Mouse (Mus musculus): ENCODE results near the gene Iqschfp. TPM values are rescaled to one million over a fixed set of nuclear protein-coding genes. Genes with fewer than 3 reads are reported as not detected.

Gene Iqschfp
- polyA plus RNA-seq, 1 experiment from 2014 or later: not detected

GRCm38 (mm10) chr3:68202162-68202902, 310.3 kb downstream of the Iqschfp start:
- no peak overlapping the region for H3K9ac ChIP-seq (ENCODE audit: low read length)
- no peaks in the 10 kb centered on the region for H3K36me3 ChIP-seq (ENCODE audit: control insufficient read depth, insufficient read depth, low read length)
- H3K4me1 ChIP-seq (replicated peaks; ENCODE audit: control insufficient read depth, insufficient read depth, low read length): no peaks in the 10 kb centered on the region
- ATAC-seq (ENCODE audit: low read depth): no peak
- H3K4me2 ChIP-seq (ENCODE audit: low read depth, low read length): no peak overlapping the region
- no peak overlapping the region for H3K27ac ChIP-seq (ENCODE audit: low read length)
- no peaks in the 10 kb centered on the region for H3K9me3 ChIP-seq (ENCODE audit: control insufficient read depth, low read length)
- WGBS: 77% methylated on average over 4 of the region's 4 CpGs
- no peaks in the 10 kb centered on the region for H3K27me3 ChIP-seq (ENCODE audit: control insufficient read depth, insufficient read depth, low read depth, low read length)
- H3K4me3 ChIP-seq (ENCODE audit: low read length): no peak overlapping the region

GRCm38 (mm10) chr3:68203934-68204467, 312.0 kb downstream of the Iqschfp start:
- Histone ChIP-seq H3K4me2 (ENCODE audit: low read depth, low read length) (no peak overlapping the region), H3K9ac (ENCODE audit: low read length) (no peak overlapping the region), H3K4me3 (ENCODE audit: low read length) (no peak overlapping the region), H3K27ac (ENCODE audit: low read length) (no peak overlapping the region), H3K27me3 (ENCODE audit: control insufficient read depth, insufficient read depth, low read depth, low read length) (no peaks in the 10 kb centered on the region), H3K9me3 (ENCODE audit: control insufficient read depth, low read length) (no peaks in the 10 kb centered on the region), H3K36me3 (ENCODE audit: control insufficient read depth, insufficient read depth, low read length) (no peaks in the 10 kb centered on the region), H3K4me1 (replicated peaks; ENCODE audit: control insufficient read depth, insufficient read depth, low read length) (no peaks in the 10 kb centered on the region)
- ATAC-seq (ENCODE audit: low read depth): no peak
- WGBS: 67% methylated on average over 4 of the region's 4 CpGs

GRCm38 (mm10) chr3:68210422-68210821, 318.4 kb downstream of the Iqschfp start:
- no peak overlapping the region for H3K4me3 ChIP-seq (ENCODE audit: low read length)
- no peak for ATAC-seq (ENCODE audit: low read depth)
- no peak overlapping the region for H3K4me2 ChIP-seq (ENCODE audit: low read depth, low read length)
- H3K27me3 ChIP-seq (ENCODE audit: control insufficient read depth, insufficient read depth, low read depth, low read length): no peaks in the 10 kb centered on the region
- no peaks in the 10 kb centered on the region for H3K36me3 ChIP-seq (ENCODE audit: control insufficient read depth, insufficient read depth, low read length)
- no peak overlapping the region for H3K9ac ChIP-seq (ENCODE audit: low read length)
- H3K4me1 ChIP-seq (replicated peaks; ENCODE audit: control insufficient read depth, insufficient read depth, low read length): no peaks in the 10 kb centered on the region
- 64% methylated on average over 4 of the region's 4 CpGs for WGBS
- H3K27ac ChIP-seq (ENCODE audit: low read length): no peak overlapping the region
- H3K9me3 ChIP-seq (ENCODE audit: control insufficient read depth, low read length): no peaks in the 10 kb centered on the region

GRCm38 (mm10) chr3:68221452-68221851, 329.4 kb downstream of the Iqschfp start:
- H3K27ac ChIP-seq (ENCODE audit: low read length): no peak overlapping the region
- no peak for ATAC-seq (ENCODE audit: low read depth)
- no peaks in the 10 kb centered on the region for H3K36me3 ChIP-seq (ENCODE audit: control insufficient read depth, insufficient read depth, low read length)
- H3K4me1 ChIP-seq (replicated peaks; ENCODE audit: control insufficient read depth, insufficient read depth, low read length): no peaks in the 10 kb centered on the region
- no peaks in the 10 kb centered on the region for H3K27me3 ChIP-seq (ENCODE audit: control insufficient read depth, insufficient read depth, low read depth, low read length)
- no peak overlapping the region for H3K9ac ChIP-seq (ENCODE audit: low read length)
- H3K4me2 ChIP-seq (ENCODE audit: low read depth, low read length): no peak overlapping the region
- WGBS: 87% methylated on average over 3 of the region's 3 CpGs
- H3K4me3 ChIP-seq (ENCODE audit: low read length): no peak overlapping the region
- H3K9me3 ChIP-seq (ENCODE audit: control insufficient read depth, low read length): no peaks in the 10 kb centered on the region

- Histone ChIP-seq H3K27ac (ENCODE audit: low read length) (no peak overlapping the region), H3K9me3 (ENCODE audit: control insufficient read depth, low read length) (no peaks in the 10 kb centered on the region), H3K4me2 (ENCODE audit: low read depth, low read length) (no peak overlapping the region), H3K4me1 (replicated peaks; ENCODE audit: control insufficient read depth, insufficient read depth, low read length) (no peaks in the 10 kb centered on the region), H3K36me3 (ENCODE audit: control insufficient read depth, insufficient read depth, low read length) (no peaks in the 10 kb centered on the region), H3K9ac (ENCODE audit: low read length) (no peak overlapping the region), H3K4me3 (ENCODE audit: low read length) (no peak overlapping the region), H3K27me3 (ENCODE audit: control insufficient read depth, insufficient read depth, low read depth, low read length) (no peaks in the 10 kb centered on the region)
- WGBS: 89% methylated on average over 2 of the region's 2 CpGs
- no peak for ATAC-seq (ENCODE audit: low read depth)
Observed at GRCm38 (mm10) chr3:68239887-68240286, 347.9 kb downstream of the Iqschfp start.

GRCm38 (mm10) chr3:68243239-68243638, 351.2 kb downstream of the Iqschfp start:
- no peak overlapping the region for H3K4me3 ChIP-seq (ENCODE audit: low read length)
- WGBS: 61% methylated on average over 3 of the region's 3 CpGs
- 0 out of 2 replicates have a peak, but pooled peaks cover 4% of the 10 kb centered on the region for H3K4me1 ChIP-seq (replicated peaks; ENCODE audit: control insufficient read depth, insufficient read depth, low read length)
- no peak overlapping the region for H3K9ac ChIP-seq (ENCODE audit: low read length)
- no peaks in the 10 kb centered on the region for H3K27me3 ChIP-seq (ENCODE audit: control insufficient read depth, insufficient read depth, low read depth, low read length)
- no peak overlapping the region for H3K4me2 ChIP-seq (ENCODE audit: low read depth, low read length)
- no peaks in the 10 kb centered on the region for H3K9me3 ChIP-seq (ENCODE audit: control insufficient read depth, low read length)
- H3K36me3 ChIP-seq (ENCODE audit: control insufficient read depth, insufficient read depth, low read length): no peaks in the 10 kb centered on the region
- no peak overlapping the region for H3K27ac ChIP-seq (ENCODE audit: low read length)
- no peak for ATAC-seq (ENCODE audit: low read depth)

- peak; percentile 52; the same call in 1 of the 2 replicates for ATAC-seq (ENCODE audit: low read depth)
- Histone ChIP-seq H3K27ac (ENCODE audit: low read length) (no peak overlapping the region), H3K4me3 (ENCODE audit: low read length) (no peak overlapping the region), H3K9ac (ENCODE audit: low read length) (no peak overlapping the region), H3K27me3 (ENCODE audit: control insufficient read depth, insufficient read depth, low read depth, low read length) (no peaks in the 10 kb centered on the region), H3K36me3 (ENCODE audit: control insufficient read depth, insufficient read depth, low read length) (no peaks in the 10 kb centered on the region), H3K9me3 (ENCODE audit: control insufficient read depth, low read length) (no peaks in the 10 kb centered on the region), H3K4me1 (replicated peaks; ENCODE audit: control insufficient read depth, insufficient read depth, low read length) (0 out of 2 replicates have a peak, but pooled peaks cover 4% of the 10 kb centered on the region), H3K4me2 (ENCODE audit: low read depth, low read length) (no peak overlapping the region)
- WGBS: 40% methylated on average over 4 of the region's 4 CpGs
Observed at GRCm38 (mm10) chr3:68246154-68246553, 354.1 kb downstream of the Iqschfp start.

GRCm38 (mm10) chr3:68250589-68250988, 358.6 kb downstream of the Iqschfp start:
- Histone ChIP-seq H3K4me3 (ENCODE audit: low read length) (no peak overlapping the region), H3K27me3 (ENCODE audit: control insufficient read depth, insufficient read depth, low read depth, low read length) (no peaks in the 10 kb centered on the region), H3K9me3 (ENCODE audit: control insufficient read depth, low read length) (no peaks in the 10 kb centered on the region), H3K4me1 (replicated peaks; ENCODE audit: control insufficient read depth, insufficient read depth, low read length) (0 out of 2 replicates have a peak, but pooled peaks cover 7% of the 10 kb centered on the region), H3K27ac (ENCODE audit: low read length) (no peak overlapping the region), H3K4me2 (ENCODE audit: low read depth, low read length) (no peak overlapping the region), H3K9ac (ENCODE audit: low read length) (no peak overlapping the region), H3K36me3 (ENCODE audit: control insufficient read depth, insufficient read depth, low read length) (no peaks in the 10 kb centered on the region)
- 45% methylated on average over 2 of the region's 2 CpGs for WGBS
- no peak for ATAC-seq (ENCODE audit: low read depth)

GRCm38 (mm10) chr3:68252335-68252734, 360.3 kb downstream of the Iqschfp start:
- no peak overlapping the region for H3K4me3 ChIP-seq (ENCODE audit: low read length)
- 0 out of 2 replicates have a peak, but pooled peaks cover 3% of the 10 kb centered on the region for H3K4me1 ChIP-seq (replicated peaks; ENCODE audit: control insufficient read depth, insufficient read depth, low read length)
- no peaks in the 10 kb centered on the region for H3K27me3 ChIP-seq (ENCODE audit: control insufficient read depth, insufficient read depth, low read depth, low read length)
- no peaks in the 10 kb centered on the region for H3K9me3 ChIP-seq (ENCODE audit: control insufficient read depth, low read length)
- H3K9ac ChIP-seq (ENCODE audit: low read length): no peak overlapping the region
- H3K27ac ChIP-seq (ENCODE audit: low read length): no peak overlapping the region
- WGBS: 29% methylated on average over 1 of the region's 1 CpGs
- H3K36me3 ChIP-seq (ENCODE audit: control insufficient read depth, insufficient read depth, low read length): no peaks in the 10 kb centered on the region
- ATAC-seq (ENCODE audit: low read depth): peak; percentile 26; the same call in 1 of the 2 replicates
- no peak overlapping the region for H3K4me2 ChIP-seq (ENCODE audit: low read depth, low read length)

All from lung, embryonic 16.5 days (tissue).